Mouse (Mus musculus) intestine, postnatal 0 days (tissue): ENCODE data around the gene 3110040M04Rik. TPM values are rescaled to one million over a fixed set of nuclear protein-coding genes. Genes with fewer than 3 reads are reported as not detected.

Experiments
- ATAC-seq: fragments of 200-750 bp; cut with Nextera tagmentation; 2 replicates; pipeline ENCODE4 v1.8.0; 2017; ENCODE audit warnings: mild to moderate bottlenecking, moderate TSS enrichment, moderate library complexity
- H3K27ac ChIP-seq: fragments of 300-500 bp; sonication (generic); 2 replicates; pipeline ENCODE4 v1.5.1; 2014; ENCODE audit warnings: mild to moderate bottlenecking, low read depth, low read length, moderate library complexity
- H3K27me3 ChIP-seq: fragments of 300-500 bp; sonication (generic); replicated peaks from 2 replicates; pipeline ENCODE4 v1.6.1; 2014; ENCODE audit warnings: low read length, mixed read lengths; ENCODE audit not compliant: control insufficient read depth, insufficient read depth
- H3K36me3 ChIP-seq: fragments of 300-500 bp; sonication (generic); 2 replicates; pipeline ENCODE4 v1.6.1; 2014; ENCODE audit warnings: mild to moderate bottlenecking, moderate library complexity; ENCODE audit not compliant: control insufficient read depth, insufficient read depth
- H3K4me1 ChIP-seq: fragments of 300-500 bp; sonication (generic); replicated peaks from 2 replicates; pipeline ENCODE4 v1.6.1; 2014; ENCODE audit warnings: antibody characterized with exemption, low read length, mixed read lengths; ENCODE audit not compliant: control insufficient read depth, insufficient read depth
- H3K4me2 ChIP-seq: fragments of 300-500 bp; sonication (generic); replicated peaks from 2 replicates; pipeline ENCODE4 v1.6.1; 2014; ENCODE audit warnings: low read depth, mild to moderate bottlenecking, moderate library complexity
- H3K4me3 ChIP-seq: fragments of 300-500 bp; sonication (generic); 2 replicates; pipeline ENCODE4 v1.5.1; 2014; ENCODE audit warnings: low read depth, low read length
- H3K9ac ChIP-seq: fragments of 300-500 bp; sonication (generic); 2 replicates; pipeline ENCODE4 v1.6.1; 2014; ENCODE audit warnings: mild to moderate bottlenecking, low read depth, low read length
- H3K9me3 ChIP-seq: fragments of 300-500 bp; sonication (generic); 2 replicates; pipeline ENCODE4 v1.6.1; 2016; ENCODE audit warnings: mixed run types; ENCODE audit not compliant: control insufficient read depth
- CTCF ChIP-seq: sonication (generic); IDR thresholded peaks from 2 replicates; pipeline ENCODE4 v1.5.1; 2016; ENCODE audit warnings: low read depth, mild to moderate bottlenecking, control low read depth, antibody characterized with exemption, moderate library complexity
- WGBS: fragments of 180-500 bp; shearing (Covaris S2); extraction: QIAGEN DNeasy Blood & Tissue Kit; methylation state at CpG from one replicate; pipeline ENCODE4 v1.1.7; 2014; 5-methylcytosine and 5-hydroxymethylcytosine counted together
- polyA plus RNA-seq: library from polyadenylated mRNA; unstranded; fragments of >200 nt; fragmentation: Nextera tagmentation; extraction: Ambion mirVana; gene quantifications from 2 replicates; pipeline ENCODE4 v1.2.1, GENCODE M21; 2015

3110040M04Rik gene
- polyA plus RNA-seq, 1 experiment from 2014 or later, result not detected

GRCm38 (mm10) chr1:151166031-151166430 lies 37.9 kb upstream of the 3110040M04Rik start:
- WGBS, result 19% methylated on average over 8 of the region's 8 CpGs
- Histone ChIP-seq H3K27me3 (no peaks in the 10 kb centered on the region), H3K9ac (no peak overlapping the region), H3K4me1 (peaks cover 7% of the 10 kb centered on the region), H3K9me3 (no peaks in the 10 kb centered on the region), H3K27ac (peak overlapping the region; percentile 57; the same call in 1 of the 2 replicates), H3K4me3 (no peak overlapping the region), H3K4me2 (no peak overlapping the region), H3K36me3 (no peaks in the 10 kb centered on the region)
- 0 out of 2 replicates have a peak, but pooled peaks have one; percentile 20 for ATAC-seq
- TF ChIP-seq CTCF, result no peak

DNA sequence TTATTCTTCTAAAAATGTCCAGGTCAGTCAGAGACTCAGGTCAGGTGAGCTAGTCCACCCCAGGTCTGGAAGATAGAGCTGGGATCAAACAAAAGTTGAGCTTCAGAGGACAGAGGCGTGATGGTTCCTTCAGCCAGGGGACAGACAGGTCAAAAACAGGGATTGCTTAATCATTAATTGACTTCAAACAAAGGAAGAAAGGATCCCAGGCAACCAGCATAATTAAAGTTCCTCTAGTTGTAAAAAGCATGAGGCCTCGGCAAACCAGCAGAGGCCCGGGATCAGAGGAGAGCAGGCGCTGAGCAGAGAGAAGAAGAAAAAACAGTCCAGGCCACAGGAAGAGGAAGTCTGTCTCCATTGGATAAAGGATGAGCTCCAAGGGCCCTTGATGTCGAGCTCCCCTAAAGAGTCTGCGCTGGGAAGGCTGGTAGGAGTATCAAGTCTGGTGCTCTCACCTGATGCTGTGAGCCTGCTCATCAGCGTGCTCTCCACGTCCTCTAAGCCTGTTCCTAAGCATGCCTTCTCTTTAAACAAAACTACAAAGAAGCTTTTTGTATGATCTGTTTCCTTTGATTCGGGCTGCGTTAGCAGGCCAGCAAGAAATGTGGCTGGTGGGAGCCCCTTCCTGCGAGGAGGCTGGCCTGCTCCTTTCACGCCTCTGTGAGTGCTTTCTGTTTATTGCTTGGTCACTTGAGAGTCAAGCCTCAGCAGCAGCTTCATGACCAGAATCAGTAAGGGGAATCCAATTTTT lies 36.4 kb upstream of the 3110040M04Rik start:
- 0 out of 2 replicates have a peak overlapping the region, but pooled peaks have one; percentile 22 for H3K9ac ChIP-seq
- H3K36me3 ChIP-seq, result no peaks in the 10 kb centered on the region
- H3K9me3 ChIP-seq, result no peaks in the 10 kb centered on the region
- H3K27me3 ChIP-seq, result no peaks in the 10 kb centered on the region
- H3K4me3 ChIP-seq, result no peak overlapping the region
- peaks cover 7% of the 10 kb centered on the region for H3K4me1 ChIP-seq
- peak overlapping the region; percentile 40 for H3K4me2 ChIP-seq
- TF ChIP-seq CTCF, result no peak
- 15% methylated on average over 12 of the region's 12 CpGs for WGBS
- peak overlapping the region; percentile 74 for H3K27ac ChIP-seq
- peak; percentile 66 for ATAC-seq

DNA sequence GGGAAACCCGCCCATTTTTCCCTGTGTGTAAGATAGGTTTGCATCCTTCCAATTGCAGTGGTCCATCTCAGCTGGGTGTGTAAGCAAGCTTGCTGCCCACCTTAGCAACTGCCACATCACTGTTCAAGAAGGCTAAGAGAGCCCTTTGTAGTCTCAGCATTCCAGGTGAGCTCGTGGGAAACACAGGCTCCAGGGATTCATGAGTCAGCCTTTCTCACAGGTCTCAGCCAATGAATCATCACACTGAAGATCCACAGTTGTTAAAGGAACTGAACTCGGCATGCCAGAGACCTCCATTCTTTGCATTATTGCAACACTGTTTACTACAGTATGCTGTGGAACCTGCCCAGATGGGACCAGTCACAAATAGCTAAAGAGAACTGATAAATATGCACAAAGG lies 35.3 kb upstream of the 3110040M04Rik start:
- Histone ChIP-seq H3K9ac (no peak overlapping the region), H3K4me3 (no peak overlapping the region), H3K4me1 (peaks cover 7% of the 10 kb centered on the region), H3K4me2 (no peak overlapping the region), H3K9me3 (no peaks in the 10 kb centered on the region), H3K27me3 (no peaks in the 10 kb centered on the region), H3K27ac (no peak overlapping the region), H3K36me3 (no peaks in the 10 kb centered on the region)
- 44% methylated on average over 3 of the region's 3 CpGs for WGBS
- 0 out of 2 replicates have a peak, but pooled peaks have one; percentile 23 for ATAC-seq
- TF ChIP-seq CTCF, result no peak

GRCm38 (mm10) chr1:151171572-151172461 lies 32.1 kb upstream of the 3110040M04Rik start:
- peak; percentile 70 for ATAC-seq
- no peaks in the 10 kb centered on the region for H3K27me3 ChIP-seq
- no peak overlapping the region for H3K4me2 ChIP-seq
- H3K27ac ChIP-seq, result peak overlapping the region; percentile 61
- no peak for TF ChIP-seq CTCF
- H3K36me3 ChIP-seq, result no peaks in the 10 kb centered on the region
- H3K9ac ChIP-seq, result no peak overlapping the region
- 61% methylated on average over 2 of the region's 2 CpGs for WGBS
- H3K4me3 ChIP-seq, result no peak overlapping the region
- peaks cover 4% of the 10 kb centered on the region; the same call in 1 of the 2 replicates for H3K4me1 ChIP-seq
- no peaks in the 10 kb centered on the region for H3K9me3 ChIP-seq

DNA sequence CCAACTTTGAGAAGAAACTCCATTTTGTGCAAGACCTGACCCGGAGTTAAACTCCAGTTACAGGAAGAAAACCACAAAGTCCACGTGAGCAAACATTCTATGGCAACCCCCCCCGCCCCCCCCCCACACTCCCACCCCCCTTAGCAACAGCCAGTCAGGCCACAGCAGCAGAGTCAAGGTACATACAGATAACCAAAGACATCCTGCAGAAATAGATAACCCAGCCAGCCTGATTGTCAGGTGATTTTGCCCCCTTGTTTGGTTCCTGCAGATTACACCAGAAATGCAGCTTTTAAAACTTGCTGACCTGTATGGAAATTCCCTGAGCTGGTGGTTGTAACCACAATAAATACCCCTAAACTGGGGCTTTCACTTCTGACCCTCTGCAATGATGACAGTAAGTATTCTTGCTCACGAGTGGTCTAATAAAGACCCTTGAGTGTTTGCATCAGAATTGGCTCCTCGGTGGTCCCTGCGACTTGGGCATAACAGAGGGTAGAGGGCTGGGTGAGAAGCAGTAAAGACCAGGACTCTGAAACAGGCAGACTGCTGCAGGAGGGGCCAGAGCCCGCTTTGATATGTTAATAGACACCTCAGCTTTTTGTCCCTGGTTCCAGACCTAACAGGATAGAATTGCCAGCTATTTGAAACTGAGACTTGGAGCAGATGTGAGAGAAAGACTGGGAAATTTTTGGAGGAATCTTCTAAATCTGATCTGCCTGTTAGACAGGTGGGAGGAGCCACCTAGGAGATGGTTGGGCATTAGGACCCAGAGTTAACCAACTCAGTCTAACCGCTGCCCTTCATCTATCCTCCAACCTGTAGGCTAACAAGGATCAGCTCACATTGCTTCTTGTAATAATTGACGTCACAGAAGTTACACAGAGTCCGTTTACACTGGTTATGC lies 26.6 kb upstream of the 3110040M04Rik start:
- H3K9me3 ChIP-seq, result no peaks in the 10 kb centered on the region
- 9% methylated on average over 10 of the region's 10 CpGs for WGBS
- H3K36me3 ChIP-seq, result no peaks in the 10 kb centered on the region
- H3K4me1 ChIP-seq, result no peaks in the 10 kb centered on the region; the same call in 1 of the 2 replicates
- TF ChIP-seq CTCF, result no peak
- H3K27ac ChIP-seq, result peak overlapping the region; percentile 71
- ATAC-seq, result peak; percentile 97
- no peak overlapping the region for H3K4me3 ChIP-seq
- peak overlapping the region; percentile 50 for H3K4me2 ChIP-seq
- H3K27me3 ChIP-seq, result no peaks in the 10 kb centered on the region
- no peak overlapping the region for H3K9ac ChIP-seq
